In the genomic region with DNA sequence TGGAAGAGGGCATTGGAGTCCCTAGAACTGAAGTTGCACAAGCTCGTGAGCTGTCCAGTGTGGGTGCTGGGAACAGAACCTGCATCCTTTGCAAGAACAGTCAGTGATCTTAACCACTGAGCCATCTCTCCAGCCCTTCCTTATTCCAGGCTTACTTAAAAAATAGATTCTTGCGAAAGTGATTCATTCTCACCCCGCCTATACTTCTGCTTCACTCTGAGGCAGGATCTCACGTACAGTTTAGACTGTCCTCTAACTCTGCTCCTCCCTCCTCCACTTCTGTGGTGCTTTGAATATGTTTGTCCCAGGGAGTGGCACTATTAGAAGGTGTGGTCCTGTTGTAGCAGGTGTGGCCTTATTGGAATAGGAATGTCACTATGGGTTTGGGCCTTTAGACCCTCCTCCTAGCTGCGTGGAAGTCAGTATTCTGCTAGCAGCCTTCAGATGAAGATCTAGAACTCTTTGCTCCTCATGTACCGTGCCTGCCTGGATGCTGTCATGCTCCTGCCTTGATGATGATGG, we compare ENCODE assay signal across 12 mouse cellular contexts.
"Had no signal": no experiment of that assay in that cellular context is flagged by ENCODE, and none has a peak within 500 bp of the region (broad histone marks: within the 10 kb centered on the region; RNA-seq: fewer than 3 reads in every experiment).

No protein-coding gene starts in this region.

- H3K27ac ChIP-seq: intestine, embryonic 15.5 days; left cerebral cortex, adult 2 months; limb, embryonic 10.5 days; midbrain, embryonic 10.5 days; neural tube, embryonic 12.5 days had no signal

- H3K36me3 ChIP-seq: intestine, embryonic 15.5 days; limb, embryonic 10.5 days; midbrain, embryonic 10.5 days; neural tube, embryonic 12.5 days had no signal

- H3K9ac ChIP-seq: intestine, embryonic 15.5 days; lung, embryonic 14.5 days; neural tube, embryonic 12.5 days had no signal

- H3K4me1 ChIP-seq: intestine, embryonic 15.5 days; limb, embryonic 10.5 days; midbrain, embryonic 10.5 days; neural tube, embryonic 12.5 days had no signal

- H3K27me3 ChIP-seq: intestine, embryonic 15.5 days; neural tube, embryonic 12.5 days had no signal

- H3K4me3 ChIP-seq: intestine, embryonic 15.5 days; left cerebral cortex, adult 2 months; limb, embryonic 10.5 days; midbrain, embryonic 10.5 days; neural tube, embryonic 12.5 days had no signal

- H3K9me3 ChIP-seq: intestine, embryonic 15.5 days; limb, embryonic 10.5 days; midbrain, embryonic 10.5 days; neural tube, embryonic 12.5 days had no signal

- ATAC-seq: intestine, embryonic 15.5 days had no signal

- H3K4me2 ChIP-seq: intestine, embryonic 15.5 days; lung, embryonic 14.5 days; neural tube, embryonic 12.5 days had no signal

- DNase-seq: kidney, adult 18-20 months; kidney, postnatal 14 days; lung, embryonic 14.5 days; lung, postnatal 10 days; lung, postnatal 4 days; midbrain, embryonic 14.5 days; thymus, postnatal 36 days had no signal
